Mouse (Mus musculus): ENCODE measurements at regions not wholly inside any gene's neighbourhood (a gene's known extent, or its start where the extent isn't known, plus 50 kb on each side); places are given as distances from the start of the nearest gene placed in this dataset.

- DNase-seq = no peak
These were observed 91.6 kb downstream of the Nuf2 start for GRCm38 (mm10) chr1:169439621-169440020.

- no peak for DNase-seq
These were observed 93.3 kb downstream of the Nuf2 start for GRCm38 (mm10) chr1:169438006-169438405.

GRCm38 (mm10) chr1:169422408-169422807 lies 108.9 kb downstream of the Nuf2 start:
- DNase-seq = peak; percentile 11 to 13

GRCm38 (mm10) chr1:169421671-169422070 lies 109.6 kb downstream of the Nuf2 start:
- peak in 1 of 2 experiments; percentile 1 for DNase-seq

GRCm38 (mm10) chr1:169418665-169419045 lies 112.6 kb downstream of the Nuf2 start:
- DNase-seq = no peak

- no peak for DNase-seq
These were observed 113.1 kb downstream of the Nuf2 start for GRCm38 (mm10) chr1:169417979-169418664.

- no peak for DNase-seq
These were observed 114.6 kb downstream of the Nuf2 start for GRCm38 (mm10) chr1:169416701-169417100.

GRCm38 (mm10) chr1:169408120-169408519 lies 123.1 kb downstream of the Nuf2 start:
- DNase-seq = no peak

GRCm38 (mm10) chr1:169400841-169401240 lies 130.4 kb downstream of the Nuf2 start:
- DNase-seq = no peak

- no peak for DNase-seq
These were observed 133.9 kb downstream of the Nuf2 start for GRCm38 (mm10) chr1:169397371-169397770.

GRCm38 (mm10) chr1:169387056-169387455 lies 144.2 kb downstream of the Nuf2 start:
- no peak for DNase-seq

GRCm38 (mm10) chr1:169385740-169386424 lies 145.4 kb downstream of the Nuf2 start:
- no peak for DNase-seq

GRCm38 (mm10) chr1:169374686-169375085 lies 156.6 kb downstream of the Nuf2 start:
- DNase-seq = no peak

- no peak for DNase-seq
These were observed 162.5 kb downstream of the Nuf2 start for GRCm38 (mm10) chr1:169368758-169369157.

- DNase-seq = no peak
These were observed 163.3 kb downstream of the Nuf2 start for GRCm38 (mm10) chr1:169367772-169368501.

GRCm38 (mm10) chr1:169367316-169367715 lies 163.9 kb downstream of the Nuf2 start:
- no peak for DNase-seq

- DNase-seq = no peak
These were observed 168.7 kb downstream of the Nuf2 start for GRCm38 (mm10) chr1:169362564-169362963.

- DNase-seq = no peak
These were observed 173.5 kb downstream of the Nuf2 start for GRCm38 (mm10) chr1:169357652-169358241.

GRCm38 (mm10) chr1:169354021-169354420 lies 177.2 kb downstream of the Nuf2 start:
- DNase-seq = no peak

GRCm38 (mm10) chr1:169347692-169348091 lies 183.6 kb downstream of the Nuf2 start:
- no peak for DNase-seq

GRCm38 (mm10) chr1:169346876-169347275 lies 184.4 kb downstream of the Nuf2 start:
- no peak for DNase-seq

GRCm38 (mm10) chr1:169341131-169341530 lies 190.1 kb downstream of the Nuf2 start:
- no peak for DNase-seq

GRCm38 (mm10) chr1:169338461-169338860 lies 192.8 kb downstream of the Nuf2 start:
- no peak for DNase-seq

Measured in cerebellum, adult 18-20 months (tissue).